ENCODE assay signal across 26 mouse cellular contexts in the genomic region with DNA sequence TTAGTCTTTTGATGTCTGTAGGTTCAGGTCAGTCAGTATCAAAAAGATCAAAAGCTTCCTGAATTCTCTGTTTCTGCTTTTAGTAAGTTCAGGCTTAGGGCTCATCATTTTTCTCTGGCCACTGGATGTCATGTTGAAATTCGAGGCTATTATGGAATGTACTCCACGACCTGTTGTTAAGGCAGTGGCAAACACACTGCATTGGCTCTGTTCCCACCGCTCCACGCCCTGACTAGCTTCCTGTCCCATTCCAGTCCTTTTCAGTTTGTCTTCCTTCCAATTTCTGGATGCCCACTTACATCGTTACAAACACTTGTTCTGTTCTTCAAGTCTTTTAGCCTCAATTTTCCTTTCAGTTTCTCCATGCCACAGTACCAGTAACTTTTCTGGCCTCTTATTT. TPM values are rescaled to one million over a fixed set of nuclear protein-coding genes. Genes with fewer than 3 reads are reported as not detected.
DNase-seq lines count a peak whose midpoint lies in the region; ATAC-seq and TF ChIP-seq lines count a peak whose summit lies in the region.
"Had no signal": no experiment of that assay in that cellular context is flagged by ENCODE, and none has a peak within 500 bp of the region (broad histone marks: within the 10 kb centered on the region; RNA-seq: fewer than 3 reads in every experiment).

No protein-coding gene starts in this region.

- TF ChIP-seq EP300 in lung, postnatal 0 days (IDR thresholded peaks at IDR 0.05), result no peak

- H3K27ac ChIP-seq in heart, embryonic 11.5 days (ENCODE audit: low read depth, low read length), result no peak overlapping the region
- H3K27ac ChIP-seq in lung, postnatal 0 days (ENCODE audit: low read length), result no peak overlapping the region
- H3K27ac ChIP-seq: forebrain, embryonic 13.5 days; heart, embryonic 15.5 days; hindbrain, embryonic 12.5 days; limb, embryonic 10.5 days; limb, embryonic 15.5 days; liver, embryonic 15.5 days; macrophage; midbrain, embryonic 13.5 days; stomach, embryonic 15.5 days had no signal

- WGBS in heart, embryonic 11.5 days (ENCODE audit: insufficient replicate concordance), result 60% methylated on average over 5 of the region's 5 CpGs
- 23% methylated on average over 5 of the region's 5 CpGs for WGBS in lung, postnatal 0 days

- no peaks in the 10 kb centered on the region for H3K9me3 ChIP-seq in heart, embryonic 11.5 days (replicated peaks; ENCODE audit: control insufficient read depth, low read length)
- no peaks in the 10 kb centered on the region for H3K9me3 ChIP-seq in lung, postnatal 0 days (ENCODE audit: low read length)
- H3K9me3 ChIP-seq: forebrain, embryonic 13.5 days; heart, embryonic 15.5 days; hindbrain, embryonic 12.5 days; limb, embryonic 10.5 days; limb, embryonic 15.5 days; liver, embryonic 15.5 days; midbrain, embryonic 13.5 days; stomach, embryonic 15.5 days had no signal

- H3K4me1 ChIP-seq in heart, embryonic 11.5 days (ENCODE audit: control insufficient read depth, insufficient read depth, low read length), result no peaks in the 10 kb centered on the region
- no peaks in the 10 kb centered on the region for H3K4me1 ChIP-seq in lung, postnatal 0 days (ENCODE audit: insufficient read depth, low read depth, low read length)
- H3K4me1 ChIP-seq: hindbrain, embryonic 12.5 days; limb, embryonic 15.5 days; midbrain, embryonic 13.5 days; stomach, embryonic 15.5 days had no signal

- no peaks in the 10 kb centered on the region for H3K36me3 ChIP-seq in heart, embryonic 11.5 days (ENCODE audit: control insufficient read depth, insufficient read depth, low read length)
- no peaks in the 10 kb centered on the region for H3K36me3 ChIP-seq in lung, postnatal 0 days (ENCODE audit: insufficient read depth, low read length)
- H3K36me3 ChIP-seq: heart, embryonic 15.5 days; hindbrain, embryonic 12.5 days; limb, embryonic 10.5 days; limb, embryonic 15.5 days; liver, embryonic 15.5 days; midbrain, embryonic 13.5 days; stomach, embryonic 15.5 days had no signal

- peak; percentile 17 for DNase-seq in heart, postnatal 4 days
- peak; percentile 65 for DNase-seq in 3T3-L1 (ENCODE audit: low read depth, low spot score)
- peak; percentile 31 for DNase-seq in lung, postnatal 0 days (ENCODE audit: low spot score)
- DNase-seq in lung, postnatal 4 days, result peak; percentile 31 to 60
- no peak for DNase-seq in adrenal gland, postnatal 14 days
- DNase-seq in cerebellum, postnatal 10 days, result no peak
- DNase-seq: adrenal gland, adult 8-10 months; B cell, adult 2 months; cerebellum, adult 8-10 months; cerebellum, postnatal 36 days; gastrocnemius, postnatal 25 days; kidney, adult 9 months; retina, postnatal 1 day; right cerebral cortex, postnatal 14 days; thymus, postnatal 14 days had no signal

- no peak overlapping the region for H3K4me3 ChIP-seq in heart, embryonic 11.5 days (ENCODE audit: low read depth, low read length)
- no peak overlapping the region for H3K4me3 ChIP-seq in lung, postnatal 0 days (ENCODE audit: low read depth, low read length)
- H3K4me3 ChIP-seq: forebrain, embryonic 13.5 days; heart, embryonic 15.5 days; hindbrain, embryonic 12.5 days; limb, embryonic 10.5 days; limb, embryonic 15.5 days; liver, embryonic 15.5 days; midbrain, embryonic 13.5 days; stomach, embryonic 15.5 days had no signal

- no peak overlapping the region for H3K4me2 ChIP-seq in heart, embryonic 11.5 days
- H3K4me2 ChIP-seq in lung, postnatal 0 days (replicated peaks; ENCODE audit: low read depth, low read length), result no peak overlapping the region
- H3K4me2 ChIP-seq: forebrain, embryonic 13.5 days; heart, embryonic 15.5 days; hindbrain, embryonic 12.5 days; limb, embryonic 15.5 days; liver, embryonic 15.5 days; midbrain, embryonic 13.5 days; stomach, embryonic 15.5 days had no signal

- TF ChIP-seq CTCF in lung, postnatal 0 days (IDR thresholded peaks at IDR 0.05), result no peak

- no peaks in the 10 kb centered on the region for H3K27me3 ChIP-seq in heart, embryonic 11.5 days (ENCODE audit: control insufficient read depth, insufficient read depth, low read length)
- no peaks in the 10 kb centered on the region for H3K27me3 ChIP-seq in lung, postnatal 0 days (replicated peaks; ENCODE audit: insufficient read depth, low read length)
- H3K27me3 ChIP-seq: forebrain, embryonic 13.5 days; heart, embryonic 15.5 days; limb, embryonic 15.5 days; midbrain, embryonic 13.5 days; stomach, embryonic 15.5 days had no signal

- H3K9ac ChIP-seq in heart, embryonic 11.5 days (ENCODE audit: low read depth, low read length), result no peak overlapping the region
- no peak overlapping the region for H3K9ac ChIP-seq in lung, postnatal 0 days (replicated peaks; ENCODE audit: low read depth)
- H3K9ac ChIP-seq: forebrain, embryonic 13.5 days; heart, embryonic 15.5 days; hindbrain, embryonic 12.5 days; limb, embryonic 15.5 days; liver, embryonic 15.5 days; midbrain, embryonic 13.5 days; stomach, embryonic 15.5 days had no signal

- no peak for ATAC-seq in heart, embryonic 11.5 days (replicated peaks; ENCODE audit: insufficient number of reproducible peaks, low FRiP score, low TSS enrichment)
- peak; percentile 33; the same call in 1 of the 2 replicates for ATAC-seq in lung, postnatal 0 days
- ATAC-seq: forebrain, embryonic 13.5 days; intestine, postnatal 0 days; midbrain, embryonic 13.5 days had no signal

RNA-seq across cellular contexts. Expression of a gene that starts 5.8 kb away (rescaled TPM):
- total RNA-seq in heart, postnatal 4 days (2021), result 1 to 10 TPM; 5.2 to 6.5 TPM
- polyA plus RNA-seq in heart, embryonic 11.5 days (2014; fragmentation: Nextera tagmentation; extraction: Ambion mirVana), result 4.1 and 4.8 TPM in 2 replicates
- 5.8 and 6.1 TPM in 2 replicates for polyA plus RNA-seq in lung, postnatal 0 days (2015; fragmentation: Nextera tagmentation; extraction: Ambion mirVana)
- 16.7 and 17.7 TPM in 2 replicates for total RNA-seq in adrenal gland, postnatal 14 days (2021)

RNA-seq across cellular contexts. Expression of a gene that starts 19.4 kb away (rescaled TPM):
- 10 to 100 TPM; 13.7 to 14.6 TPM for total RNA-seq in heart, postnatal 4 days (2021)
- polyA plus RNA-seq in heart, embryonic 11.5 days (2014; fragmentation: Nextera tagmentation; extraction: Ambion mirVana), result 4.5 and 6.2 TPM in 2 replicates
- polyA plus RNA-seq in lung, postnatal 0 days (2015; fragmentation: Nextera tagmentation; extraction: Ambion mirVana), result 0.81 and 1.3 TPM in 2 replicates
- 7.6 and 13.7 TPM in 2 replicates for total RNA-seq in adrenal gland, postnatal 14 days (2021)

RNA-seq across cellular contexts. Expression of a gene that starts 27.3 kb away (rescaled TPM):
- 1 to 10 TPM; 2.9 to 3.3 TPM for total RNA-seq in heart, postnatal 4 days (2021)
- 3.4 and 4.5 TPM in 2 replicates for polyA plus RNA-seq in heart, embryonic 11.5 days (2014; fragmentation: Nextera tagmentation; extraction: Ambion mirVana)
- 4.0 and 5.6 TPM in 2 replicates for polyA plus RNA-seq in lung, postnatal 0 days (2015; fragmentation: Nextera tagmentation; extraction: Ambion mirVana)
- 3.9 and 4.9 TPM in 2 replicates for total RNA-seq in adrenal gland, postnatal 14 days (2021)
- polyA plus RNA-seq: macrophage had no signal

RNA-seq across cellular contexts. Expression of a gene that starts 36.4 kb away (rescaled TPM):
- total RNA-seq in heart, postnatal 4 days (2021), result 10 to 100 TPM; 24.7 to 25.2 TPM
- polyA plus RNA-seq in heart, embryonic 11.5 days (2014; fragmentation: Nextera tagmentation; extraction: Ambion mirVana), result 16.5 and 22.3 TPM in 2 replicates
- polyA plus RNA-seq in lung, postnatal 0 days (2015; fragmentation: Nextera tagmentation; extraction: Ambion mirVana), result 21.5 and 24.4 TPM in 2 replicates
- total RNA-seq in adrenal gland, postnatal 14 days (2021), result 31.6 and 37.9 TPM in 2 replicates

Comparison
In these comparisons a context has a peak if more than half of its experiments do, and no peak if none do; other contexts are left out.
1. DNase-seq: peak in heart, postnatal 4 days (single experiment), 3T3-L1 (single experiment), lung, postnatal 0 days (single experiment) and lung, postnatal 4 days (2 of 2); none in adrenal gland, postnatal 14 days (single experiment) and cerebellum, postnatal 10 days (0 of 2).